Mouse (Mus musculus) CD4-positive, CD25-positive, alpha-beta regulatory T cell (primary cell): ENCODE measurements around the gene Gm11733. TPM values are rescaled to one million over a fixed set of nuclear protein-coding genes. Genes with fewer than 3 reads are reported as not detected.

Experiments used
- polyA plus RNA-seq: library from polyadenylated mRNA; unstranded; fragments of 100-300 nt; shearing (Covaris generic); gene quantifications from one replicate; pipeline ENCODE4 v1.2.1, GENCODE M21; 2017

The Gm11733 gene
- polyA plus RNA-seq: not detected

DNA sequence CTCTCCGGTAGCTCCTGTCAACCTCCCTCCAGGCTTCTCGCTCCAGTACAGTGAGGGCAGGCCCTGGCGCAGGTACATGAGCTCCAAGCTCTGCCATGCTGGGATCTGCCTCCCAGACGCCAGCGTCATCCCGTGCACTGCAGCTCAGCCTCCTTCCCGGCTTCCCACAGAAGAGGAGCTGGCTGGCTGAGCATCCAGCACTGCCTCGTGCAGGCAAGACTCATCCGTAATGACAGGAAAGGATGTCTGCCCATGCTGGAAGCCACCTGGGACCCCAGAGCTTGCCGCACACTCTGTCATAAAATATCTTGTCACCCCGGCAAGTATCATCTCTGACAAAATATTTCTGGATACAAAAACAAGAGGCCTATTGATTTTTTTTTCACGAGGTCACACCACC is at the start of gene Gm11733:
Gm11733 (plus strand) TSS at position 171 of the 400 bp plus-strand sequence.

Other genes starting within 250 kb of the Gm11733 start
- 22.1 TPM for gene Tnrc6c, start 169.9 kb downstream of the Gm11733 start, polyA plus RNA-seq